Mouse (Mus musculus): ENCODE data around the gene Wfdc9. TPM values are rescaled to one million over a fixed set of nuclear protein-coding genes. Genes with fewer than 3 reads are reported as not detected.
"Not testable (repeated sequence)": the region's sequence is repeated elsewhere in the genome, so short reads cannot be mapped to it uniquely, and the experiment has no call there.

The Wfdc9 gene
- polyA plus RNA-seq, 1 experiment = not detected

GRCm38 (mm10) chr2:164619050-164619449 is 37.3 kb downstream of the Wfdc9 start:
- TF ChIP-seq USF1 (IDR thresholded peaks at IDR 0.05; ENCODE audit: low read depth) (no peak), MYOG (IDR thresholded peaks at IDR 0.05; ENCODE audit: control insufficient read depth, extremely low read depth, insufficient read length) (no peak), MAX (IDR thresholded peaks at IDR 0.05) (no peak), CTCF (IDR thresholded peaks at IDR 0.05; ENCODE audit: control insufficient read depth, insufficient read depth, insufficient read length) (no peak), MYOD1 (IDR thresholded peaks at IDR 0.05; ENCODE audit: control insufficient read depth, insufficient read length, low read depth) (no peak), CEBPB (IDR thresholded peaks at IDR 0.05; ENCODE audit: low read depth) (no peak), FOSL1 (IDR thresholded peaks at IDR 0.05; ENCODE audit: insufficient read depth, low read length, poor library complexity, severe bottlenecking) (no peak)
- Histone ChIP-seq H3K36me3 (ENCODE audit: control insufficient read depth, insufficient read depth) (no peaks in the 10 kb centered on the region), H3ac (ENCODE audit: control insufficient read depth, insufficient read length, low read depth) (no peak overlapping the region), H3K79me3 (ENCODE audit: low read depth) (no peaks in the 10 kb centered on the region), H3K79me2 (ENCODE audit: control insufficient read depth, insufficient read depth) (no peaks in the 10 kb centered on the region), H3K27me3 (ENCODE audit: control insufficient read depth, insufficient read depth, insufficient read length) (peaks cover 29% of the 10 kb centered on the region), H3K4me3 (ENCODE audit: insufficient read depth, poor library complexity, severe bottlenecking) (no peak overlapping the region)

DNA sequence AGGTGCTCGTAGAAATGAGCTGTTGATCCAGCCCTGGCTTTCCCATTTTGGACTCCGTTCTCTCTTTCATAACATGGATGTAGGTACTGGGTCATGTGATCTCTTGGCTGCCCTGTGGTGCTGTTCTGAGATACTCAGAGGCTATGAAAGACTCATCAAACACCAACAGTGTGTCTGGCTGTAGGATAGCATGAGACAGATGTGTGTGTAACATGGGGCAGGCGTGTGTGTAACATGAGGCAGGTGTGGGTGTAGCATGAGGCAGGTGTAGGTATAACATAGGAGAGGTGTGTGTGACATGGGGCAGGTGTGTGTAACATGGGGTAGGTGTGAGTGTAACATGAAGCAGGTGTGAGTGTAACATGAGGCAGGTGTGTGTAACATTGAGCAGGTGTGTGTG is 41.0 kb downstream of the Wfdc9 start:
- Histone ChIP-seq H3K4me3 (ENCODE audit: insufficient read depth, poor library complexity, severe bottlenecking) (no peak overlapping the region), H3K36me3 (ENCODE audit: control insufficient read depth, insufficient read depth) (no peaks in the 10 kb centered on the region), H3K79me2 (ENCODE audit: control insufficient read depth, insufficient read depth) (no peaks in the 10 kb centered on the region), H3K79me3 (ENCODE audit: low read depth) (no peaks in the 10 kb centered on the region), H3ac (ENCODE audit: control insufficient read depth, insufficient read length, low read depth) (no peak overlapping the region), H3K27me3 (ENCODE audit: control insufficient read depth, insufficient read depth, insufficient read length) (peaks cover 12% of the 10 kb centered on the region)
- TF ChIP-seq USF1 (IDR thresholded peaks at IDR 0.05; ENCODE audit: low read depth) (no peak), MAX (IDR thresholded peaks at IDR 0.05) (no peak), FOSL1 (IDR thresholded peaks at IDR 0.05; ENCODE audit: insufficient read depth, low read length, poor library complexity, severe bottlenecking) (no peak), MYOG (IDR thresholded peaks at IDR 0.05; ENCODE audit: control insufficient read depth, extremely low read depth, insufficient read length) (no peak), CTCF (IDR thresholded peaks at IDR 0.05; ENCODE audit: control insufficient read depth, insufficient read depth, insufficient read length) (no peak), CEBPB (IDR thresholded peaks at IDR 0.05; ENCODE audit: low read depth) (no peak)

GRCm38 (mm10) chr2:164613471-164613870 is 42.9 kb downstream of the Wfdc9 start, which contains the start of the genes Wfdc6b and Wfdc8:
TSS of gene Wfdc6b (plus strand) at chr2:164613522.
TSS of gene Wfdc8 (minus strand) at chr2:164613626.
- not testable (repeated sequence) for H3K4me3 ChIP-seq (ENCODE audit: insufficient read depth, poor library complexity, severe bottlenecking); H3K79me2 ChIP-seq (ENCODE audit: control insufficient read depth, insufficient read depth); H3K36me3 ChIP-seq (ENCODE audit: control insufficient read depth, insufficient read depth); H3ac ChIP-seq (ENCODE audit: control insufficient read depth, insufficient read length, low read depth); H3K79me3 ChIP-seq (ENCODE audit: low read depth)
- H3K27me3 ChIP-seq (ENCODE audit: control insufficient read depth, insufficient read depth, insufficient read length) = peaks cover 15% of the 10 kb centered on the region

- H3K79me3 ChIP-seq (ENCODE audit: low read depth) = no peaks in the 10 kb centered on the region
- H3ac ChIP-seq (ENCODE audit: control insufficient read depth, insufficient read length, low read depth) = no peak overlapping the region
Observed at GRCm38 (mm10) chr2:164608781-164609180, 47.6 kb downstream of the Wfdc9 start.

DNA sequence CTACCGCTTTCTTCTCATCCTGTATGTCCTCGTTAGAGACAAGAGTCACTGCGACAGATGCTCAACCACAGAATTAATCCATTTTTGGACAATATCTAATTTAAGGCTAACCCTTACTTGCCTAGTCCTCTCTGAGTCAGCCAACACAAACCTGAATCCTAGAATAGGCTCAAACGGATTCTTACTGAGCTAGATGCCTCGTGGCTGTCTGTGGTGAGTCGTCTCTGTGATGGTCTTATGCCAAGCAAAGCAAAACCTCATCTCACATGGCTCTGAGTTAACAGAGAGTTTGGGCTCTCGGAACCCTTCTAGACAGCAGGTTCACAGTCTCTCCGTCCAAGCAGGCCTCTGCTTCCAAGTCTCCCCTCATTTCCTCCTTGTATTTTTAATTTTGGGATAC is 52.0 kb downstream of the Wfdc9 start:
- no peaks in the 10 kb centered on the region for H3K36me3 ChIP-seq (ENCODE audit: control insufficient read depth, insufficient read depth)

More at GRCm38 (mm10) chr2:164608781-164609180, 47.6 kb downstream of the Wfdc9 start:
- Histone ChIP-seq H3K27me3 (ENCODE audit: control insufficient read depth, insufficient read depth, insufficient read length) (peaks cover 35% of the 10 kb centered on the region), H3K4me3 (ENCODE audit: insufficient read depth, poor library complexity, severe bottlenecking) (no peak overlapping the region), H3K79me2 (ENCODE audit: control insufficient read depth, insufficient read depth) (no peaks in the 10 kb centered on the region), H3K36me3 (ENCODE audit: control insufficient read depth, insufficient read depth) (no peaks in the 10 kb centered on the region)
- TF ChIP-seq MYOG (IDR thresholded peaks at IDR 0.05; ENCODE audit: control insufficient read depth, extremely low read depth, insufficient read length) = no peak
- TF ChIP-seq FOSL1 (IDR thresholded peaks at IDR 0.05; ENCODE audit: insufficient read depth, low read length, poor library complexity, severe bottlenecking) = no peak
- TF ChIP-seq CEBPB (IDR thresholded peaks at IDR 0.05; ENCODE audit: low read depth) = no peak
- TF ChIP-seq USF1 (IDR thresholded peaks at IDR 0.05; ENCODE audit: low read depth) = no peak
- no peak for TF ChIP-seq MAX (IDR thresholded peaks at IDR 0.05)
- TF ChIP-seq MYOD1 (IDR thresholded peaks at IDR 0.05; ENCODE audit: control insufficient read depth, insufficient read length, low read depth) = no peak
- TF ChIP-seq CTCF (IDR thresholded peaks at IDR 0.05; ENCODE audit: control insufficient read depth, insufficient read depth, insufficient read length) = no peak

DNA sequence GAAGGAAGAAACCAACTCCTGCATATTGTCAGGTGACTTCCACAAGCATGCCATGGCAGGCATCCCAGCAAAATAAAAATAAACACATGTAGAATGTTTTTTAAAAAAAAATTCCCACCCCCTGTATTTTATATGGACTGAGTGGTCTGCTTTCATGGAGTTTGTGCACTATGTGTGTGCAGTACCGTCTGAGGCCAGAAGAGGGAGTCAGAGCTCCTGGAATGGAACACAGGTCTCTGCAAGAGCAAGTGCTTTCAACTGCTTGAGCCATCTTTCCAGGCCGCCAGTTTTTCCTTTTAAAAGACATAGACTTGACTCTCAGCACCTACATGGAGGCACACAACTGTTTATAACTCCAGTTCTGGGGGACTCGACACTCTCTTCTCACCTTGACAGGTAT is 52.9 kb downstream of the Wfdc9 start:
- Histone ChIP-seq H3K79me2 (ENCODE audit: control insufficient read depth, insufficient read depth) (no peaks in the 10 kb centered on the region), H3ac (ENCODE audit: control insufficient read depth, insufficient read length, low read depth) (no peak overlapping the region), H3K36me3 (ENCODE audit: control insufficient read depth, insufficient read depth) (no peaks in the 10 kb centered on the region), H3K4me3 (ENCODE audit: insufficient read depth, poor library complexity, severe bottlenecking) (no peak overlapping the region), H3K27me3 (ENCODE audit: control insufficient read depth, insufficient read depth, insufficient read length) (peaks cover 33% of the 10 kb centered on the region), H3K79me3 (ENCODE audit: low read depth) (no peaks in the 10 kb centered on the region)
- TF ChIP-seq MAX (IDR thresholded peaks at IDR 0.05) = no peak
- no peak for TF ChIP-seq MYOD1 (IDR thresholded peaks at IDR 0.05; ENCODE audit: control insufficient read depth, insufficient read length, low read depth)
- no peak for TF ChIP-seq MYOG (IDR thresholded peaks at IDR 0.05; ENCODE audit: control insufficient read depth, extremely low read depth, insufficient read length)
- TF ChIP-seq CEBPB (IDR thresholded peaks at IDR 0.05; ENCODE audit: low read depth) = no peak
- no peak for TF ChIP-seq FOSL1 (IDR thresholded peaks at IDR 0.05; ENCODE audit: insufficient read depth, low read length, poor library complexity, severe bottlenecking)
- no peak for TF ChIP-seq CTCF (IDR thresholded peaks at IDR 0.05; ENCODE audit: control insufficient read depth, insufficient read depth, insufficient read length)
- TF ChIP-seq USF1 (IDR thresholded peaks at IDR 0.05; ENCODE audit: low read depth) = no peak

More for the DNA sequence above, 52.0 kb downstream of the Wfdc9 start:
- Histone ChIP-seq H3K27me3 (ENCODE audit: control insufficient read depth, insufficient read depth, insufficient read length) (peaks cover 36% of the 10 kb centered on the region), H3K79me3 (ENCODE audit: low read depth) (no peaks in the 10 kb centered on the region), H3K79me2 (ENCODE audit: control insufficient read depth, insufficient read depth) (no peaks in the 10 kb centered on the region), H3ac (ENCODE audit: control insufficient read depth, insufficient read length, low read depth) (no peak overlapping the region), H3K4me3 (ENCODE audit: insufficient read depth, poor library complexity, severe bottlenecking) (no peak overlapping the region)
- TF ChIP-seq MYOD1 (IDR thresholded peaks at IDR 0.05; ENCODE audit: control insufficient read depth, insufficient read length, low read depth) = no peak

Measured in C2C12 (cell line).